Mouse (Mus musculus) hindbrain, embryonic 14.5 days (tissue): ENCODE data around the gene Zfp949. TPM values are rescaled to one million over a fixed set of nuclear protein-coding genes. Genes with fewer than 3 reads are reported as not detected.

Experiments
- ATAC-seq: fragments of 200-750 bp; cut with Nextera tagmentation; 2 replicates; pipeline ENCODE4 v1.8.0; 2017; ENCODE audit warnings: moderate number of reproducible peaks, mild to moderate bottlenecking, moderate TSS enrichment, moderate library complexity; ENCODE audit not compliant: low FRiP score
- DNase-seq: peaks from one replicate; pipeline ENCODE4 v3.0.0-alpha.2; 2015; ENCODE audit warnings: low spot score
- H3K27ac ChIP-seq: fragments of 300-500 bp; sonication (generic); 2 replicates; pipeline ENCODE4 v1.5.1; 2014; ENCODE audit warnings: mild to moderate bottlenecking, moderate library complexity
- H3K27me3 ChIP-seq: fragments of 300-500 bp; sonication (generic); 2 replicates; pipeline ENCODE4 v1.6.1; 2014; ENCODE audit warnings: mild to moderate bottlenecking, low read length, mixed read lengths; ENCODE audit not compliant: control insufficient read depth, insufficient read depth
- H3K36me3 ChIP-seq: fragments of 300-500 bp; sonication (generic); replicated peaks from 2 replicates; pipeline ENCODE4 v1.6.1; 2014; ENCODE audit not compliant: control insufficient read depth, insufficient read depth
- H3K4me1 ChIP-seq: fragments of 300-500 bp; sonication (generic); replicated peaks from 2 replicates; pipeline ENCODE4 v1.6.1; 2014; ENCODE audit warnings: antibody characterized with exemption, low read length, mixed read lengths; ENCODE audit not compliant: control insufficient read depth, insufficient read depth
- H3K4me2 ChIP-seq: fragments of 300-500 bp; sonication (generic); replicated peaks from 2 replicates; pipeline ENCODE4 v1.6.1; 2014; ENCODE audit warnings: mild to moderate bottlenecking, moderate library complexity
- H3K4me3 ChIP-seq: fragments of 300-500 bp; sonication (generic); replicated peaks from 2 replicates; pipeline ENCODE4 v1.5.1; 2014; ENCODE audit warnings: mild to moderate bottlenecking, low read length
- H3K9ac ChIP-seq: fragments of 300-500 bp; sonication (generic); 2 replicates; pipeline ENCODE4 v1.6.1; 2014
- H3K9me3 ChIP-seq: fragments of 300-500 bp; sonication (generic); 2 replicates; pipeline ENCODE4 v1.6.1; 2016; ENCODE audit warnings: low read length; ENCODE audit not compliant: control insufficient read depth
- WGBS: fragments of 180-500 bp; shearing (Covaris S2); extraction: QIAGEN DNeasy Blood & Tissue Kit; methylation state at CpG from one replicate; pipeline ENCODE4 v1.1.7; 2014; 5-methylcytosine and 5-hydroxymethylcytosine counted together
- polyA plus RNA-seq: library from polyadenylated mRNA; unstranded; fragments of >200 nt; fragmentation: Nextera tagmentation; extraction: Ambion mirVana; gene quantifications from 2 replicates; pipeline ENCODE4 v1.2.1, GENCODE M21; 2014

The Zfp949 gene
- polyA plus RNA-seq, 1 experiment from 2014 or later: 16.9 TPM

GRCm38 (mm10) chr9:88521961-88522568 lies 25.8 kb upstream of the Zfp949 start:
- DNase-seq (peak; percentile 48), ATAC-seq (no peak)
- Histone ChIP-seq H3K4me2 (peak overlapping the region; percentile 96), H3K4me3 (peak overlapping the region; percentile 85), H3K9ac (peak overlapping the region; percentile 97), H3K27me3 (no peaks in the 10 kb centered on the region), H3K27ac (peak overlapping the region; percentile 95), H3K9me3 (no peaks in the 10 kb centered on the region), H3K36me3 (peaks cover 30% of the 10 kb centered on the region), H3K4me1 (peaks cover 20% of the 10 kb centered on the region)
- under 1% methylated on average over 10 of the region's 10 CpGs for WGBS

- H3K9ac ChIP-seq: peak overlapping the region; percentile 97
- H3K36me3 ChIP-seq: peaks cover 30% of the 10 kb centered on the region
- peak overlapping the region; percentile 95 for H3K27ac ChIP-seq
- H3K4me2 ChIP-seq: peak overlapping the region; percentile 96
- no peaks in the 10 kb centered on the region for H3K9me3 ChIP-seq
- peaks cover 20% of the 10 kb centered on the region for H3K4me1 ChIP-seq
- H3K27me3 ChIP-seq: no peaks in the 10 kb centered on the region
- DNase-seq: peak; percentile 100
- peak; percentile 93 for ATAC-seq
- under 1% methylated on average over 69 of the region's 69 CpGs for WGBS
- H3K4me3 ChIP-seq: peak overlapping the region; percentile 85
These were observed 25.1 kb upstream of the Zfp949 start for GRCm38 (mm10) chr9:88522569-88523334.

- no peak for DNase-seq
- Histone ChIP-seq H3K4me1 (peaks cover 20% of the 10 kb centered on the region), H3K4me3 (peak overlapping the region; percentile 85), H3K9ac (peak overlapping the region; percentile 62), H3K27ac (peak overlapping the region; percentile 72), H3K4me2 (peak overlapping the region; percentile 96), H3K27me3 (no peaks in the 10 kb centered on the region), H3K9me3 (no peaks in the 10 kb centered on the region), H3K36me3 (peaks cover 30% of the 10 kb centered on the region)
- 1% methylated on average over 16 of the region's 16 CpGs for WGBS
- no peak for ATAC-seq
These were observed 24.5 kb upstream of the Zfp949 start for GRCm38 (mm10) chr9:88523335-88523668.

GRCm38 (mm10) chr9:88524367-88524766 lies 23.5 kb upstream of the Zfp949 start:
- no peak overlapping the region for H3K27ac ChIP-seq
- no peaks in the 10 kb centered on the region for H3K9me3 ChIP-seq
- no peaks in the 10 kb centered on the region for H3K27me3 ChIP-seq
- peaks cover 19% of the 10 kb centered on the region for H3K4me1 ChIP-seq
- WGBS: 96% methylated on average over 2 of the region's 2 CpGs
- no peak overlapping the region for H3K4me2 ChIP-seq
- no peak overlapping the region for H3K4me3 ChIP-seq
- ATAC-seq (no peak), DNase-seq (no peak)
- H3K36me3 ChIP-seq: peaks cover 20% of the 10 kb centered on the region; the same call in 1 of the 2 replicates
- H3K9ac ChIP-seq: no peak overlapping the region

- no peaks in the 10 kb centered on the region for H3K9me3 ChIP-seq
- no peak overlapping the region for H3K27ac ChIP-seq
- no peak overlapping the region for H3K9ac ChIP-seq
- H3K36me3 ChIP-seq: peaks cover 16% of the 10 kb centered on the region; the same call in 1 of the 2 replicates
- H3K4me2 ChIP-seq: no peak overlapping the region
- H3K4me3 ChIP-seq: no peak overlapping the region
- DNase-seq (no peak), ATAC-seq (no peak)
- 81% methylated on average over 3 of the region's 3 CpGs for WGBS
- peaks cover 15% of the 10 kb centered on the region for H3K4me1 ChIP-seq
- H3K27me3 ChIP-seq: no peaks in the 10 kb centered on the region
These were observed 23.0 kb upstream of the Zfp949 start for GRCm38 (mm10) chr9:88524796-88525195.

GRCm38 (mm10) chr9:88525341-88525740 lies 22.5 kb upstream of the Zfp949 start:
- ATAC-seq (no peak), DNase-seq (no peak)
- H3K27me3 ChIP-seq: no peaks in the 10 kb centered on the region
- no peaks in the 10 kb centered on the region for H3K9me3 ChIP-seq
- peaks cover 9% of the 10 kb centered on the region for H3K4me1 ChIP-seq
- H3K36me3 ChIP-seq: peaks cover 10% of the 10 kb centered on the region; the same call in 1 of the 2 replicates
- H3K9ac ChIP-seq: no peak overlapping the region
- H3K4me2 ChIP-seq: no peak overlapping the region
- no peak overlapping the region for H3K27ac ChIP-seq
- no peak overlapping the region for H3K4me3 ChIP-seq
- 82% methylated on average over 6 of the region's 6 CpGs for WGBS

- no peak overlapping the region for H3K4me3 ChIP-seq
- WGBS: 96% methylated on average over 4 of the region's 4 CpGs
These were observed 19.9 kb upstream of the Zfp949 start for GRCm38 (mm10) chr9:88527956-88528355.

GRCm38 (mm10) chr9:88528736-88529135 lies 19.1 kb upstream of the Zfp949 start:
- DNase-seq (no peak), ATAC-seq (no peak)
- Histone ChIP-seq H3K4me1 (no peaks in the 10 kb centered on the region), H3K27ac (no peak overlapping the region), H3K36me3 (no peaks in the 10 kb centered on the region), H3K27me3 (no peaks in the 10 kb centered on the region), H3K4me3 (no peak overlapping the region), H3K9ac (no peak overlapping the region), H3K4me2 (no peak overlapping the region), H3K9me3 (no peaks in the 10 kb centered on the region)
- WGBS: 80% methylated on average over 5 of the region's 5 CpGs

More at GRCm38 (mm10) chr9:88527956-88528355, 19.9 kb upstream of the Zfp949 start:
- DNase-seq (no peak), ATAC-seq (no peak)
- H3K27me3 ChIP-seq: no peaks in the 10 kb centered on the region
- H3K4me2 ChIP-seq: no peak overlapping the region
- no peaks in the 10 kb centered on the region for H3K36me3 ChIP-seq
- H3K9ac ChIP-seq: no peak overlapping the region
- no peaks in the 10 kb centered on the region for H3K4me1 ChIP-seq
- H3K27ac ChIP-seq: no peak overlapping the region
- no peaks in the 10 kb centered on the region for H3K9me3 ChIP-seq

GRCm38 (mm10) chr9:88529571-88529970 lies 18.2 kb upstream of the Zfp949 start:
- no peak overlapping the region for H3K27ac ChIP-seq
- no peak overlapping the region for H3K4me2 ChIP-seq
- DNase-seq (no peak), ATAC-seq (no peak)
- H3K9me3 ChIP-seq: no peaks in the 10 kb centered on the region
- H3K9ac ChIP-seq: no peak overlapping the region
- H3K36me3 ChIP-seq: no peaks in the 10 kb centered on the region
- no peaks in the 10 kb centered on the region for H3K4me1 ChIP-seq
- H3K27me3 ChIP-seq: no peaks in the 10 kb centered on the region
- WGBS: 87% methylated on average over 3 of the region's 3 CpGs
- H3K4me3 ChIP-seq: no peak overlapping the region
